Mouse (Mus musculus) CH12.LX (cell line): Measurements from ENCODE around the gene Tcirg1. TPM values are rescaled to one million over a fixed set of nuclear protein-coding genes. Genes with fewer than 3 reads are reported as not detected.

Experiments
- DNase-seq: peaks from one replicate; pipeline ENCODE4 v3.0.0-alpha.2; 2013; ENCODE audit errors: extremely low read depth
- H3K27ac ChIP-seq: 2 replicates; pipeline ENCODE4 v1.5.1; 2012; ENCODE audit warnings: low read depth, mild to moderate bottlenecking, control low read depth, moderate library complexity; ENCODE audit not compliant: insufficient read depth
- H3K27me3 ChIP-seq: replicated peaks from 2 replicates; pipeline ENCODE3; 2012; ENCODE audit warnings: inconsistent platforms
- H3K36me3 ChIP-seq, 2 experiments: replicated peaks in 1 of 2; 2 replicates each; pipeline versions ENCODE3 to v1.6.1; 2012; ENCODE audit warnings: inconsistent platforms in 1 of 2, low read length in 1 of 2, mild to moderate bottlenecking in 1 of 2, mixed read lengths in 1 of 2, moderate library complexity in 1 of 2; ENCODE audit not compliant: control insufficient read depth in 1 of 2, insufficient read depth in 1 of 2
- H3K4me1 ChIP-seq, 2 experiments: 2 replicates each; pipeline ENCODE4 v1.6.1; 2012; ENCODE audit warnings: inconsistent platforms in 1 of 2, moderate library complexity in 1 of 2; ENCODE audit not compliant: insufficient read depth in 2 of 2, control insufficient read depth in 1 of 2
- H3K4me2 ChIP-seq: 2 replicates; pipeline ENCODE4 v1.6.1; 2012; ENCODE audit warnings: low read depth, mild to moderate bottlenecking, control low read depth; ENCODE audit not compliant: poor library complexity, insufficient read depth, severe bottlenecking
- H3K4me3 ChIP-seq, 3 experiments: fragments of 150-350 bp in 1 of 3; sonication (generic) in 1 of 3; replicated peaks in 1 of 3; 2 replicates each; pipeline versions ENCODE3 to v1.5.1; 2011 to 2012; ENCODE audit warnings: low read depth in 2 of 3, low read length in 2 of 3, mild to moderate bottlenecking in 2 of 3, moderate library complexity in 2 of 3, control low read depth in 1 of 3, improper control_type of control experiment in 1 of 3, inconsistent platforms in 1 of 3, mixed read lengths in 1 of 3; ENCODE audit not compliant: poor library complexity in 1 of 3
- H3K79me2 ChIP-seq: replicated peaks from 2 replicates; pipeline ENCODE4 v1.6.1; 2012; ENCODE audit warnings: mild to moderate bottlenecking, moderate library complexity; ENCODE audit not compliant: control insufficient read depth, poor library complexity, insufficient read depth, severe bottlenecking; ENCODE audit errors: extremely low read depth
- H3K9ac ChIP-seq: 2 replicates; pipeline ENCODE4 v1.6.1; 2012; ENCODE audit warnings: low read depth, mild to moderate bottlenecking, control low read depth, moderate library complexity; ENCODE audit not compliant: insufficient read depth
- H3K9me3 ChIP-seq: replicated peaks from 2 replicates; pipeline ENCODE3; 2012; ENCODE audit warnings: low read length, inconsistent platforms, mixed read lengths
- E2F4 ChIP-seq: IDR thresholded peaks from 2 replicates; pipeline ENCODE4 v1.6.1; 2011; ENCODE audit warnings: low read depth, low read length, improper control_type of control experiment; ENCODE audit not compliant: insufficient replicate concordance
- JUND ChIP-seq: conservative IDR thresholded peaks from 2 replicates; pipeline ENCODE4 v1.6.1; 2011; ENCODE audit warnings: low read depth, low read length, improper control_type of control experiment
- KAT2A ChIP-seq: IDR thresholded peaks from 2 replicates; pipeline ENCODE4 v1.6.1; 2012; ENCODE audit warnings: low read length, improper control_type of control experiment, inconsistent platforms; ENCODE audit not compliant: insufficient replicate concordance
- MAFK ChIP-seq: IDR thresholded peaks from 2 replicates; pipeline ENCODE4 v1.6.1; 2011; ENCODE audit warnings: low read length, improper control_type of control experiment; ENCODE audit not compliant: insufficient replicate concordance
- MAX ChIP-seq: IDR thresholded peaks from 2 replicates; pipeline ENCODE4 v1.6.1; 2011; ENCODE audit warnings: low read length, improper control_type of control experiment
- MEF2A ChIP-seq: IDR thresholded peaks from 2 replicates; pipeline ENCODE4 v1.6.1; 2014; ENCODE audit warnings: low read depth, mild to moderate bottlenecking, inconsistent platforms, low read length, improper control_type of control experiment, borderline replicate concordance
- MYC ChIP-seq: IDR thresholded peaks from 2 replicates; pipeline ENCODE4 v1.6.1; 2011; ENCODE audit warnings: low read depth, mild to moderate bottlenecking, improper control_type of control experiment, low read length
- PAX5 ChIP-seq: IDR thresholded peaks from 2 replicates; pipeline ENCODE4 v1.6.1; 2012; ENCODE audit warnings: low read length, inconsistent platforms, mixed read lengths
- POLR2A ChIP-seq: IDR thresholded peaks from 2 replicates; pipeline ENCODE4 v1.6.1; 2011; ENCODE audit warnings: low read depth, mild to moderate bottlenecking, improper control_type of control experiment, low read length
- POLR2AphosphoS2 ChIP-seq: IDR thresholded peaks from 2 replicates; pipeline ENCODE4 v1.6.1; 2011; ENCODE audit warnings: low read depth, low read length, improper control_type of control experiment
- SMC3 ChIP-seq: IDR thresholded peaks from 2 replicates; pipeline ENCODE4 v1.6.1; 2011; ENCODE audit warnings: low read depth, low read length, improper control_type of control experiment
- USF1 ChIP-seq: IDR thresholded peaks from 2 replicates; pipeline ENCODE4 v1.6.1; 2014; ENCODE audit warnings: low read depth, mild to moderate bottlenecking, inconsistent platforms, low read length, improper control_type of control experiment
- ZC3H11A ChIP-seq: IDR thresholded peaks from 2 replicates; pipeline ENCODE4 v1.6.1; 2012; ENCODE audit warnings: low read depth, mild to moderate bottlenecking, inconsistent platforms, low read length, improper control_type of control experiment
- ZKSCAN1 ChIP-seq: IDR thresholded peaks from 2 replicates; pipeline ENCODE4 v1.6.1; 2012; ENCODE audit warnings: low read depth, inconsistent platforms, low read length, improper control_type of control experiment, borderline replicate concordance
- ZMIZ1 ChIP-seq: IDR thresholded peaks from 2 replicates; pipeline ENCODE4 v1.6.1; 2012; ENCODE audit warnings: low read depth, mild to moderate bottlenecking, inconsistent platforms, low read length, improper control_type of control experiment
- ZNF384 ChIP-seq: IDR thresholded peaks from 2 replicates; pipeline ENCODE4 v1.6.1; 2012; ENCODE audit warnings: low read depth, low read length, improper control_type of control experiment, inconsistent platforms
- dilution Hi-C: fragments of 300-500 bp; cut with MboI; formaldehyde crosslinking; loops from 2 replicates; pipeline ENCODE4 v1.14.3; 2020; ENCODE audit warnings: low sequenced_read_pairs; ENCODE audit not compliant: extremely low pct_unique_long_range_greater_than_20kb, extremely low pct_ligation_motif_present
- in situ Hi-C: fragments of 300-500 bp; cut with MboI; formaldehyde crosslinking; loops from 3 replicates; pipeline ENCODE4 v1.14.3; 2019; ENCODE audit warnings: low sequenced_read_pairs, low pct_ligation_motif_present, low pct_unique_long_range_greater_than_20kb, mixed read lengths
- polyA plus RNA-seq: library from polyadenylated mRNA; unstranded; fragments of >175 nt; gene quantifications from 2 replicates; pipeline ENCODE4 v1.2.1, GENCODE M21; 2012; ENCODE audit warnings: low read depth; ENCODE audit not compliant: insufficient read length
- total RNA-seq, 2 experiments: library from RNA; depleted of rRNA; stranded (reverse); fragments of 300-350 nt in 1 of 2; fragments of >200 nt in 1 of 2; gene quantifications; 2 replicates each; pipeline ENCODE4 v1.2.3; 2012 to 2014

Tcirg1 gene
- total and polyA plus RNA-seq, 3 experiments, result 46.6 to 62.8 (median 48.5) TPM

GRCm38 (mm10) chr19:3882214-3882613 lies 24.7 kb downstream of the Tcirg1 start:
- no peak overlapping the region for H3K27ac ChIP-seq

GRCm38 (mm10) chr19:3880054-3880848 lies 26.7 kb downstream of the Tcirg1 start:
- H3K4me2 ChIP-seq, result no peak overlapping the region
- H3K79me2 ChIP-seq, result no peaks in the 10 kb centered on the region
- no peaks in the 10 kb centered on the region for H3K9me3 ChIP-seq
- dilution Hi-C loops (no loop called here), in situ Hi-C loops (no loop called here)
- no peak for DNase-seq
- peaks cover 7 to 35% of the 10 kb centered on the region in 2 experiments for H3K36me3 ChIP-seq
- H3K4me3 ChIP-seq, result no peak overlapping the region
- no peak overlapping the region for H3K9ac ChIP-seq
- H3K4me1 ChIP-seq, result peaks cover 9 to 20% of the 10 kb centered on the region in 2 experiments
- no peak for TF ChIP-seq SMC3
- TF ChIP-seq ZMIZ1, result no peak
- no peak for TF ChIP-seq ZNF384
- TF ChIP-seq ZC3H11A, result no peak
- H3K27me3 ChIP-seq, result no peaks in the 10 kb centered on the region
- no peak overlapping the region for H3K27ac ChIP-seq

More at GRCm38 (mm10) chr19:3882214-3882613, 24.7 kb downstream of the Tcirg1 start:
- Histone ChIP-seq H3K4me3 (no peak overlapping the region), H3K9me3 (no peaks in the 10 kb centered on the region), H3K9ac (no peak overlapping the region), H3K36me3 (peaks cover 11 to 41% of the 10 kb centered on the region in 2 experiments), H3K79me2 (no peaks in the 10 kb centered on the region), H3K27me3 (no peaks in the 10 kb centered on the region), H3K4me2 (no peak overlapping the region), H3K4me1 (peaks cover 0 to 7% of the 10 kb centered on the region in 2 experiments; a peak in 2 of 4 replicates)
- in situ Hi-C loops (no loop called here), dilution Hi-C loops (no loop called here)
- TF ChIP-seq POLR2A, result no peak
- no peak for TF ChIP-seq MYC
- DNase-seq, result no peak

- Histone ChIP-seq H3K4me3 (no peak overlapping the region), H3K9ac (no peak overlapping the region; the same call in 1 of the 2 replicates), H3K36me3 (peaks cover 5 to 22% of the 10 kb centered on the region in 2 experiments), H3K79me2 (no peaks in the 10 kb centered on the region)
- in situ Hi-C loops, result no loop called here
- TF ChIP-seq USF1, result no peak
- TF ChIP-seq JUND, result no peak
- TF ChIP-seq KAT2A, result no peak
- TF ChIP-seq PAX5, result no peak
- TF ChIP-seq ZNF384, result no peak
- no peak for TF ChIP-seq POLR2AphosphoS2
- TF ChIP-seq ZKSCAN1, result no peak
- no peak for TF ChIP-seq ZC3H11A
- no peak for TF ChIP-seq MEF2A
- TF ChIP-seq MAFK, result no peak
- no peak for TF ChIP-seq E2F4
- no peak for TF ChIP-seq MAX
- TF ChIP-seq, all 38 proteins: peak for 0
- H3K27ac ChIP-seq, result no peak overlapping the region
- dilution Hi-C loops, result no loop called here
- H3K27me3 ChIP-seq, result no peaks in the 10 kb centered on the region
- no peak for DNase-seq
- peaks cover 12 to 19% of the 10 kb centered on the region in 2 experiments for H3K4me1 ChIP-seq
- no peaks in the 10 kb centered on the region for H3K9me3 ChIP-seq
- H3K4me2 ChIP-seq, result peak overlapping the region; percentile 34; the same call in 1 of the 2 replicates
Measured at GRCm38 (mm10) chr19:3875045-3875444, 31.9 kb downstream of the Tcirg1 start.
